Comparison of ENCODE assay signal across 10 mouse cellular contexts in the genomic region with DNA sequence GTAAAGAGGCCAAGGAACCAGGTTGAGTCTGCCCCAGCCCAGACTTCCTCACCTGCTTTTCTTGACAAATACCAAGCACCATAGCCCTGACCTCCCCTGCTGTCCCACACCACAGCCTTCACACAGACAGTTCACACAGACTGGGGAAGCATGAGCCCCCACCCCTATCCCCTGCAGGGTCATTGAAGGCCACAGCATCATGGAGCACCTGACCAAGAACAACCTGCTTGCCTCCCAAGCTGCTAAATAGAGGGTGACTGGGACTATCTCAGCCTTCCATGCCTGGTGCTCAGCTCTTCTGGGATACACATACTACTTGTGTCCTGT.
DNase-seq lines count a peak whose midpoint lies in the region; ATAC-seq and TF ChIP-seq lines count a peak whose summit lies in the region.
"Had no signal": no experiment of that assay in that cellular context is flagged by ENCODE, and none has a peak within 500 bp of the region (broad histone marks: within the 10 kb centered on the region; RNA-seq: fewer than 3 reads in every experiment).

No protein-coding gene starts in this region.

- H3K4me1 ChIP-seq in heart, embryonic 16.5 days (ENCODE audit: control insufficient read depth, insufficient read depth, low read length): peaks cover 20% of the 10 kb centered on the region
- no peaks in the 10 kb centered on the region; the same call in 1 of the 2 replicates for H3K4me1 ChIP-seq in heart, adult 2 months (ENCODE audit: control insufficient read depth, insufficient read depth, low read length)
- H3K4me1 ChIP-seq in embryonic facial prominence, embryonic 14.5 days (ENCODE audit: control insufficient read depth, insufficient read depth, low read length): peaks cover 17% of the 10 kb centered on the region
- H3K4me1 ChIP-seq in forebrain, embryonic 16.5 days (replicated peaks; ENCODE audit: control insufficient read depth, insufficient read depth, low read length): peaks cover 13% of the 10 kb centered on the region
- H3K4me1 ChIP-seq in midbrain, embryonic 12.5 days: peaks cover 13% of the 10 kb centered on the region; the same call in 1 of the 2 replicates
- H3K4me1 ChIP-seq in cerebellum, adult 2 months (ENCODE audit: control insufficient read depth, insufficient read depth, low read length): no peaks in the 10 kb centered on the region

- no peaks in the 10 kb centered on the region for H3K79me2 ChIP-seq in heart, adult 2 months (replicated peaks; ENCODE audit: control insufficient read depth, insufficient read depth, low read length)

- no peaks in the 10 kb centered on the region for H3K9me3 ChIP-seq in heart, embryonic 16.5 days (replicated peaks; ENCODE audit: control insufficient read depth, low read length)
- H3K9me3 ChIP-seq in embryonic facial prominence, embryonic 14.5 days (ENCODE audit: control insufficient read depth, low read length): no peaks in the 10 kb centered on the region
- no peaks in the 10 kb centered on the region for H3K9me3 ChIP-seq in forebrain, embryonic 16.5 days (ENCODE audit: control insufficient read depth, low read length)
- no peaks in the 10 kb centered on the region for H3K9me3 ChIP-seq in midbrain, embryonic 12.5 days

- no peak overlapping the region for H3K4me2 ChIP-seq in heart, embryonic 16.5 days (ENCODE audit: low read depth, low read length)
- no peak overlapping the region; the same call in 1 of the 2 replicates for H3K4me2 ChIP-seq in embryonic facial prominence, embryonic 14.5 days (ENCODE audit: low read depth, low read length)
- no peak overlapping the region for H3K4me2 ChIP-seq in forebrain, embryonic 16.5 days (ENCODE audit: low read length)
- no peak overlapping the region for H3K4me2 ChIP-seq in midbrain, embryonic 12.5 days (replicated peaks)

- TF ChIP-seq POLR2A in heart, adult 2 months (IDR thresholded peaks at IDR 0.05; ENCODE audit: insufficient read depth, low read depth, low read length): no peak
- TF ChIP-seq POLR2A in cerebellum, adult 2 months (IDR thresholded peaks at IDR 0.05; ENCODE audit: borderline replicate concordance, insufficient read depth, low read length): no peak

- no peak overlapping the region for H3K4me3 ChIP-seq in heart, embryonic 16.5 days (ENCODE audit: low read length)
- no peak overlapping the region for H3K4me3 ChIP-seq in heart, adult 2 months
- H3K4me3 ChIP-seq in embryonic facial prominence, embryonic 14.5 days (ENCODE audit: low read depth, low read length): no peak overlapping the region
- no peak overlapping the region for H3K4me3 ChIP-seq in forebrain, embryonic 16.5 days (replicated peaks; ENCODE audit: low read length)
- no peak overlapping the region for H3K4me3 ChIP-seq in midbrain, embryonic 12.5 days
- no peak overlapping the region for H3K4me3 ChIP-seq in cerebellum, adult 2 months (replicated peaks; ENCODE audit: insufficient read depth, low read depth, low read length)

- peak overlapping the region; percentile 80 for H3K27ac ChIP-seq in heart, embryonic 16.5 days (ENCODE audit: low read length)
- no peak overlapping the region for H3K27ac ChIP-seq in heart, adult 2 months
- H3K27ac ChIP-seq in embryonic facial prominence, embryonic 14.5 days (replicated peaks; ENCODE audit: low read depth, low read length): peak overlapping the region; percentile 56; the same call in 1 of the 2 replicates
- peak overlapping the region; percentile 21; the same call in 1 of the 2 replicates for H3K27ac ChIP-seq in forebrain, embryonic 16.5 days (ENCODE audit: low read length)
- peak overlapping the region; percentile 65 for H3K27ac ChIP-seq in midbrain, embryonic 12.5 days (replicated peaks)
- H3K27ac ChIP-seq in cerebellum, adult 2 months (ENCODE audit: insufficient read depth, low read length): no peak overlapping the region

- no peaks in the 10 kb centered on the region for H3K27me3 ChIP-seq in heart, embryonic 16.5 days (ENCODE audit: control insufficient read depth, insufficient read depth, low read length)
- H3K27me3 ChIP-seq in heart, adult 2 months (ENCODE audit: control insufficient read depth, insufficient read depth, low read length): no peaks in the 10 kb centered on the region
- no peaks in the 10 kb centered on the region for H3K27me3 ChIP-seq in embryonic facial prominence, embryonic 14.5 days (replicated peaks; ENCODE audit: control insufficient read depth, insufficient read depth, low read length)
- no peaks in the 10 kb centered on the region for H3K27me3 ChIP-seq in forebrain, embryonic 16.5 days (replicated peaks; ENCODE audit: control insufficient read depth, insufficient read depth, low read length)
- H3K27me3 ChIP-seq in midbrain, embryonic 12.5 days: no peaks in the 10 kb centered on the region
- no peaks in the 10 kb centered on the region for H3K27me3 ChIP-seq in cerebellum, adult 2 months (ENCODE audit: control insufficient read depth, insufficient read depth, low read length)

- intact Hi-C loops in heart, adult 2 months (cut with DNase I): no loop called here

- ATAC-seq in heart, embryonic 16.5 days (replicated peaks; ENCODE audit: extremely low read depth, insufficient read depth, low FRiP score): peak; percentile 28; the same call in 1 of the 2 replicates
- ATAC-seq in embryonic facial prominence, embryonic 14.5 days (ENCODE audit: low read depth): peak; percentile 27
- ATAC-seq in forebrain, embryonic 16.5 days: peak; percentile 35; the same call in 1 of the 2 replicates
- peak; percentile 49; the same call in 1 of the 2 replicates for ATAC-seq in midbrain, embryonic 12.5 days (ENCODE audit: low FRiP score, low read depth)

- no peak for DNase-seq in heart, adult 2 months
- DNase-seq in embryonic facial prominence, embryonic 14.5 days (ENCODE audit: low spot score): no peak
- no peak for DNase-seq in ovary, adult 18-20 months (ENCODE audit: low spot score)
- no peak for DNase-seq in cerebellum, adult 2 months
- no peak for DNase-seq in adrenal gland, adult 2 months
- DNase-seq: right cerebral cortex, postnatal 25 days; thymus, adult 18-20 months had no signal

- peak overlapping the region; percentile 44; the same call in 1 of the 2 replicates for H3K9ac ChIP-seq in heart, embryonic 16.5 days (ENCODE audit: low read length)
- no peak overlapping the region for H3K9ac ChIP-seq in heart, adult 2 months (ENCODE audit: low read depth, low read length)
- 0 out of 2 replicates have a peak overlapping the region, but pooled peaks have one; percentile 22 for H3K9ac ChIP-seq in embryonic facial prominence, embryonic 14.5 days (ENCODE audit: low read depth, low read length)
- H3K9ac ChIP-seq in forebrain, embryonic 16.5 days (replicated peaks; ENCODE audit: low read depth, low read length): no peak overlapping the region
- H3K9ac ChIP-seq in midbrain, embryonic 12.5 days (replicated peaks): no peak overlapping the region

- H3K36me3 ChIP-seq in heart, embryonic 16.5 days (ENCODE audit: control insufficient read depth, insufficient read depth): 0 out of 2 replicates have a peak, but pooled peaks cover 3% of the 10 kb centered on the region
- H3K36me3 ChIP-seq in heart, adult 2 months (ENCODE audit: control insufficient read depth, insufficient read depth, low read length): no peaks in the 10 kb centered on the region
- peaks cover 12% of the 10 kb centered on the region; the same call in 1 of the 2 replicates for H3K36me3 ChIP-seq in embryonic facial prominence, embryonic 14.5 days (ENCODE audit: control insufficient read depth, insufficient read depth, low read length)
- no peaks in the 10 kb centered on the region for H3K36me3 ChIP-seq in forebrain, embryonic 16.5 days (ENCODE audit: control insufficient read depth, insufficient read depth)
- peaks cover 7% of the 10 kb centered on the region; the same call in 1 of the 2 replicates for H3K36me3 ChIP-seq in midbrain, embryonic 12.5 days

- no peak for TF ChIP-seq EP300 in heart, adult 2 months (IDR thresholded peaks at IDR 0.05; ENCODE audit: insufficient read depth, low read depth, low read length)

- TF ChIP-seq CTCF in heart, adult 2 months (IDR thresholded peaks at IDR 0.05): no peak
- no peak for TF ChIP-seq CTCF in cerebellum, adult 2 months (IDR thresholded peaks at IDR 0.05; ENCODE audit: borderline replicate concordance, insufficient read depth, low read depth, low read length)

Comparison
In these comparisons a context has a peak if more than half of its experiments do, and no peak if none do; other contexts are left out.
1. H3K27ac ChIP-seq: peak in heart, embryonic 16.5 days (single experiment), embryonic facial prominence, embryonic 14.5 days (single experiment), forebrain, embryonic 16.5 days (single experiment) and midbrain, embryonic 12.5 days (single experiment); none in heart, adult 2 months (single experiment) and cerebellum, adult 2 months (single experiment).
2. H3K9ac ChIP-seq: peak in heart, embryonic 16.5 days (single experiment) and embryonic facial prominence, embryonic 14.5 days (single experiment); none in heart, adult 2 months (single experiment), forebrain, embryonic 16.5 days (single experiment) and midbrain, embryonic 12.5 days (single experiment).
3. Peak in every context shown above with its lines, with median percentiles within 50 percentile points of each other: ATAC-seq.